ENCODE assay signal across 19 mouse cellular contexts in genomic region chr7:26769881-26770470, GRCm38 (mm10). TPM values are rescaled to one million over a fixed set of nuclear protein-coding genes. Genes with fewer than 3 reads are reported as not detected.
DNase-seq lines count a peak whose midpoint lies in the region.
"Had no signal": no experiment of that assay in that cellular context is flagged by ENCODE, and none has a peak within 500 bp of the region (broad histone marks: within the 10 kb centered on the region; RNA-seq: fewer than 3 reads in every experiment).

No protein-coding gene starts in this region.

- DNase-seq in heart, adult 11 months: peak; percentile 80
- no peak for DNase-seq in heart, adult 18-20 months
- peak; percentile 99 for DNase-seq in fat pad, adult 2 months (ENCODE audit: extremely low read depth, low read depth, low spot score)
- no peak for DNase-seq in kidney, adult 11 months
- DNase-seq: adrenal gland, adult 2 months; adrenal gland, adult 8-10 months; adrenal gland, postnatal 10 days; adrenal gland, postnatal 14 days; adrenal gland, postnatal 25 days; adrenal gland, postnatal 36 days; B cell, adult 2 months; cerebellum, adult 11 months; cerebellum, adult 11-12 months; cerebellum, adult 18-20 months had no signal

RNA-seq across cellular contexts. Expression of gene Cyp2b19, which starts 13.0 kb away (rescaled TPM):
- not detected for total RNA-seq in heart, adult 18-20 months (2021)
- total RNA-seq: adrenal gland, adult 18-20 months; adrenal gland, adult 2 months; adrenal gland, adult 8-10 months; adrenal gland, postnatal 10 days; adrenal gland, postnatal 14 days; adrenal gland, postnatal 25 days; adrenal gland, postnatal 36 days; adrenal gland, postnatal 4 days; ES-E14; MEL had no signal

RNA-seq across cellular contexts. Expression of gene Cyp2g1, which starts 38.7 kb away (rescaled TPM):
- total RNA-seq in heart, adult 18-20 months (2021): not detected
- total RNA-seq: adrenal gland, adult 18-20 months; adrenal gland, adult 2 months; adrenal gland, postnatal 25 days; adrenal gland, postnatal 36 days; ES-E14; G1E; MEL had no signal

Comparison
In these comparisons a context has a peak if more than half of its experiments do, and no peak if none do; other contexts are left out.
1. DNase-seq: peak in heart, adult 11 months (single experiment) and fat pad, adult 2 months (single experiment); none in heart, adult 18-20 months (0 of 2) and kidney, adult 11 months (single experiment).